12 mouse cellular contexts compared by ENCODE assay signal in genomic region chr13:40076236-40076635, GRCm38 (mm10).
"Had no signal": no experiment of that assay in that cellular context is flagged by ENCODE, and none has a peak within 500 bp of the region (broad histone marks: within the 10 kb centered on the region; RNA-seq: fewer than 3 reads in every experiment).

No protein-coding gene starts in this region.

- DNase-seq: kidney, postnatal 25 days; layer of hippocampus, adult 9-11 months; layer of hippocampus, postnatal 36 days; lung, adult 18-20 months; right cerebral cortex, postnatal 14 days; thymus, postnatal 4 days had no signal

- H3K27ac ChIP-seq: kidney, embryonic 15.5 days; limb, embryonic 15.5 days; liver, embryonic 14.5 days; midbrain, embryonic 12.5 days; neural tube, embryonic 13.5 days had no signal

- H3K4me1 ChIP-seq: kidney, embryonic 15.5 days; limb, embryonic 15.5 days; midbrain, embryonic 12.5 days; neural tube, embryonic 13.5 days had no signal

- H3K4me2 ChIP-seq: kidney, embryonic 15.5 days; limb, embryonic 15.5 days; midbrain, embryonic 12.5 days; neural tube, embryonic 13.5 days had no signal

- H3K27me3 ChIP-seq: kidney, embryonic 15.5 days; limb, embryonic 15.5 days; midbrain, embryonic 12.5 days; neural tube, embryonic 13.5 days had no signal

- H3K4me3 ChIP-seq: kidney, embryonic 15.5 days; limb, embryonic 15.5 days; midbrain, embryonic 12.5 days; neural tube, embryonic 13.5 days had no signal

- H3K9ac ChIP-seq: kidney, embryonic 15.5 days; limb, embryonic 15.5 days; liver, embryonic 14.5 days; midbrain, embryonic 12.5 days; neural tube, embryonic 13.5 days had no signal

- H3K36me3 ChIP-seq: kidney, embryonic 15.5 days; limb, embryonic 15.5 days; midbrain, embryonic 12.5 days; neural tube, embryonic 13.5 days had no signal

- ATAC-seq: midbrain, embryonic 16.5 days had no signal

- H3K9me3 ChIP-seq: kidney, embryonic 15.5 days; limb, embryonic 15.5 days; midbrain, embryonic 12.5 days; neural tube, embryonic 13.5 days had no signal
